Mouse (Mus musculus) hindbrain, embryonic 13.5 days (tissue): Measurements from ENCODE around the gene Arhgdia. TPM values are rescaled to one million over a fixed set of nuclear protein-coding genes. Genes with fewer than 3 reads are reported as not detected.

Experiments
- ATAC-seq: fragments of 200-750 bp; cut with Nextera tagmentation; 2 replicates; pipeline ENCODE4 v1.8.0; 2017; ENCODE audit warnings: moderate TSS enrichment; ENCODE audit not compliant: low FRiP score
- H3K27ac ChIP-seq: fragments of 300-500 bp; sonication (generic); 2 replicates; pipeline ENCODE4 v1.5.1; 2015; ENCODE audit warnings: inconsistent platforms, mild to moderate bottlenecking, moderate library complexity
- H3K27me3 ChIP-seq: fragments of 300-500 bp; sonication (generic); 2 replicates; pipeline ENCODE4 v1.6.1; 2015; ENCODE audit warnings: mild to moderate bottlenecking, inconsistent platforms
- H3K36me3 ChIP-seq: fragments of 300-500 bp; sonication (generic); 2 replicates; pipeline ENCODE4 v1.6.1; 2015; ENCODE audit warnings: mild to moderate bottlenecking, inconsistent platforms
- H3K4me1 ChIP-seq: fragments of 300-500 bp; sonication (generic); replicated peaks from 2 replicates; pipeline ENCODE4 v1.6.1; 2015; ENCODE audit warnings: inconsistent platforms
- H3K4me2 ChIP-seq: fragments of 300-500 bp; sonication (generic); 2 replicates; pipeline ENCODE4 v1.6.1; 2015; ENCODE audit warnings: inconsistent platforms, mild to moderate bottlenecking, moderate library complexity
- H3K4me3 ChIP-seq: fragments of 300-500 bp; sonication (generic); 2 replicates; pipeline ENCODE4 v1.5.1; 2015; ENCODE audit warnings: mild to moderate bottlenecking, inconsistent platforms
- H3K9ac ChIP-seq: fragments of 300-500 bp; sonication (generic); 2 replicates; pipeline ENCODE4 v1.6.1; 2015; ENCODE audit warnings: mild to moderate bottlenecking, inconsistent platforms
- H3K9me3 ChIP-seq: fragments of 300-500 bp; sonication (generic); 2 replicates; pipeline ENCODE4 v1.6.1; 2016; ENCODE audit warnings: inconsistent platforms
- WGBS: fragments of 180-500 bp; shearing (Covaris S2); methylation state at CpG from one replicate; pipeline ENCODE4 v1.1.7; 2015; 5-methylcytosine and 5-hydroxymethylcytosine counted together
- polyA plus RNA-seq: library from polyadenylated mRNA; unstranded; fragments of >200 nt; fragmentation: Nextera tagmentation; extraction: Ambion mirVana; gene quantifications from 2 replicates; pipeline ENCODE4 v1.2.1, GENCODE M21; 2015

Arhgdia gene
- 471 and 481 TPM in 2 replicates for polyA plus RNA-seq

DNA sequence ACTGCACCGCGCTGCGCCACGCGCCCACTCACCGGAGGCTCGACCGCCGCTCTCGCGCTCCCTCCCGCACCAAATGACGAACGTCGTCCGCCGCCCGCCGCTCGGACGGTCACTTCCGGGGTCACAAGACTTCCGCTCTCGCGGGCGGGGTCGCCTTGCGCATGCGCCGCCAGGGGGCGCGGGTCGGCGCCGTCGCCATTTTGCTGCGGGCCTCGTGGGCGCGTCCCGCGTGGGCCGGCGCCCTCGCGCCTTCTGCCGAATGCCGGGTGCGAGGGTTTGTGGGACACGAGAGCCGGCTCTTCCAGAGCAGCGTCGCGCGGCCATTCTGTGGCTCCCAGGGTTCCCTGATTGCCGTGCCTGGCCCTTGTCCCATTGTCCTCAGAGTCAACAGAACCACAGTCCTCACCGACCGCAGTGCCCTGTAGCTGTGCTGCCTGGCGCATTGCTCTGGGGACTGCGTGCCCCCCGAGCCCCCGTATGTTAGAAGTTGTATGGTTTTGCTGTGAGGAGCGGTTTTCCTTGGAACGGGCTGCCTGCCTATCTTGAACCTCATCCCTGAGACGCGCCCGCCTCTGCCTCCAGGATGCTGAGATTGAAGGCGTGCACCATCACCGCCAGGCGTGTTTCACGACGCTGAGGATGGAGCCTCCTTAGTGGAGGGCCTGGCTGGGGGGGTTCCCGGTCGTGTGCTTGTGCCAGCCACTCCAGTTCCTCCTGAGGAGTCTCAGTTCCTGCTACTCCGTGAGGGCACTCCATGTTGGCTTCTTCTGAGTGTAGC lies at the start of gene Arhgdia:
Arhgdia (minus strand) TSS at position 135 of the 778 bp plus-strand sequence.
- Histone ChIP-seq H3K9me3 (peaks cover 4% of the 10 kb centered on the region; the same call in 1 of the 2 replicates), H3K4me2 (peak within 1 kb of the TSS; percentile 95), H3K4me1 (peaks cover 31% of the 10 kb centered on the region), H3K27ac (peak within 1 kb of the TSS; percentile 98), H3K36me3 (peaks cover 53% of the 10 kb centered on the region), H3K9ac (peak within 1 kb of the TSS; percentile 97), H3K27me3 (no peaks in the 10 kb centered on the region), H3K4me3 (peak within 1 kb of the TSS; percentile 92)
- 5% methylated on average over 74 of the region's 75 CpGs for WGBS
- ATAC-seq = peak; percentile 72

- Histone ChIP-seq H3K4me2 (peak overlapping the region; percentile 26), H3K4me3 (peak overlapping the region; percentile 8; the same call in 1 of the 2 replicates)
Observed at GRCm38 (mm10) chr11:120630401-120630871, 49.0 kb upstream of the Arhgdia start.

DNA sequence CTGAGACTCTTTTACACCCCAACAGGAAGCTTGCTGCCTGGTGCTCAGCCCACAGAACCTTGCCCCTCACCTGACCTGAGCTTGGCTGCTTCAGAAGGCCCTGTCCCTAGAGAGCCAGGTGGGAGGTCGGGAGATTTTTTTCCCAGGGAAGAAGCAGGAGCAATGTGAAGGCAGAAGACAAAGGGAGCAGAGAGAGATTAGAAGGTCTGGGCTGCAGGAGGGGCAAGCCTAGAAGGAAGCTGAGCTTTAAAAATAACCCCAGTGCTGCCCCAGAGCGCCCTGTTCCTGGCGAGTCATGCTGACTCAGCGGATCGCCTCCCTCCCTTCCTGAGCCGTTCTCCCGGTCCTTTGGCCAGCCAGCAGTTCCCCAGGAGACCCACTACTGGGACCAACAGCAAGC lies 48.5 kb upstream of the Arhgdia start:
- peaks cover 32% of the 10 kb centered on the region for H3K36me3 ChIP-seq
- ATAC-seq = no peak
- H3K9ac ChIP-seq = peak overlapping the region; percentile 63
- H3K27ac ChIP-seq = peak overlapping the region; percentile 64
- no peaks in the 10 kb centered on the region for H3K9me3 ChIP-seq
- H3K27me3 ChIP-seq = no peaks in the 10 kb centered on the region
- no peak overlapping the region for H3K4me3 ChIP-seq
- H3K4me2 ChIP-seq = peak overlapping the region; percentile 26
- WGBS = 41% methylated on average over 7 of the region's 7 CpGs
- H3K4me1 ChIP-seq = peaks cover 52% of the 10 kb centered on the region

More at GRCm38 (mm10) chr11:120630401-120630871, 49.0 kb upstream of the Arhgdia start:
- peaks cover 47% of the 10 kb centered on the region for H3K4me1 ChIP-seq
- peaks cover 32% of the 10 kb centered on the region for H3K36me3 ChIP-seq
- WGBS = 43% methylated on average over 5 of the region's 5 CpGs
- H3K27ac ChIP-seq = peak overlapping the region; percentile 64
- H3K27me3 ChIP-seq = no peaks in the 10 kb centered on the region
- no peaks in the 10 kb centered on the region for H3K9me3 ChIP-seq
- H3K9ac ChIP-seq = peak overlapping the region; percentile 63
- ATAC-seq = no peak

- Histone ChIP-seq H3K9me3 (no peaks in the 10 kb centered on the region), H3K4me3 (no peak overlapping the region), H3K4me1 (peaks cover 50% of the 10 kb centered on the region), H3K36me3 (peaks cover 32% of the 10 kb centered on the region), H3K9ac (0 out of 2 replicates have a peak overlapping the region, but pooled peaks have one; percentile 63), H3K4me2 (peak overlapping the region; percentile 26), H3K27me3 (no peaks in the 10 kb centered on the region), H3K27ac (0 out of 2 replicates have a peak overlapping the region, but pooled peaks have one; percentile 64)
- 73% methylated on average over 23 of the region's 23 CpGs for WGBS
- no peak for ATAC-seq
Observed at GRCm38 (mm10) chr11:120629341-120629730, 47.9 kb upstream of the Arhgdia start.

- Histone ChIP-seq H3K4me3 (no peak overlapping the region), H3K36me3 (peaks cover 32% of the 10 kb centered on the region), H3K9me3 (no peaks in the 10 kb centered on the region), H3K4me2 (no peak overlapping the region), H3K27me3 (no peaks in the 10 kb centered on the region), H3K27ac (no peak overlapping the region), H3K4me1 (peaks cover 50% of the 10 kb centered on the region), H3K9ac (no peak overlapping the region)
- 94% methylated on average over 23 of the region's 23 CpGs for WGBS
- ATAC-seq = no peak
Observed at GRCm38 (mm10) chr11:120628601-120629340, 47.3 kb upstream of the Arhgdia start.

- H3K36me3 ChIP-seq = peaks cover 40% of the 10 kb centered on the region
- H3K27me3 ChIP-seq = no peaks in the 10 kb centered on the region
- no peak overlapping the region for H3K9ac ChIP-seq
- H3K4me1 ChIP-seq = peaks cover 55% of the 10 kb centered on the region
- no peak overlapping the region for H3K4me2 ChIP-seq
- H3K27ac ChIP-seq = no peak overlapping the region
- H3K4me3 ChIP-seq = no peak overlapping the region
- no peak for ATAC-seq
- 80% methylated on average over 22 of the region's 22 CpGs for WGBS
- H3K9me3 ChIP-seq = no peaks in the 10 kb centered on the region
Observed at GRCm38 (mm10) chr11:120627468-120628300, 46.3 kb upstream of the Arhgdia start.

DNA sequence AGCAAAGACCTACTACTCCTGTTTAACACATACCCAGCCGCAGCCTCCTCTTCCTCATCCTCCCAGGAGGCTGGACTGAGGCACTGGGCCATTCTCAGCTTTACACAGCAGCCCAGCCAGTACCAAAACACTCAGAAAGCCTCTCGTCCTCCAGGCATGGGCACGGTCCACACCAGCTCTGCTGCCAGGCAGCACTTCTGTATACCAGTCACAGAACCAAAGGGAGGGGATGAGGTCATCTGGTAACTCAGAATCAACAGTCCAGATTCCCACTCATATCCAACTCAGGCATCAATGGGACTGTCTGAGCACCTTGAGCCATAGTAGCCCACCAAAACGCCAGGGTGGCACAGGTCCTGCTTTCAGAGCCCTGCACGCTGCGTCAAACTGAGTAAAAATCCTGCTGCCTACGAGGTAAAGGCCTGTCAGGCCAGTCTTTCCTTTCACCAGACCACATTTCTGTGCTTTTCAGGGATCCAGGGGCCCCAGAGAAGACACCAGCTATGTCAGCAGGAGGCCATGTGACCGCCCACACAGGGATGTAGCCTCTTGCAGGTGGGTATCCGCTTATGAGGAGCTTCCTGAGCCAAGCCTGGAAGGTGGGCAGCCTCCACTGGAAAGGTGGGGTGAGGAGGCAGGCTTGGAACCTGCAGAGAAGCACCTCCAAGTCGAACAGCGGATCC lies 45.5 kb upstream of the Arhgdia start:
- no peak overlapping the region; the same call in 1 of the 2 replicates for H3K9ac ChIP-seq
- H3K4me2 ChIP-seq = no peak overlapping the region
- H3K36me3 ChIP-seq = peaks cover 47% of the 10 kb centered on the region
- no peak overlapping the region for H3K4me3 ChIP-seq
- WGBS = 91% methylated on average over 11 of the region's 11 CpGs
- no peak for ATAC-seq
- H3K27ac ChIP-seq = no peak overlapping the region
- no peaks in the 10 kb centered on the region for H3K27me3 ChIP-seq
- H3K9me3 ChIP-seq = no peaks in the 10 kb centered on the region
- peaks cover 47% of the 10 kb centered on the region for H3K4me1 ChIP-seq

DNA sequence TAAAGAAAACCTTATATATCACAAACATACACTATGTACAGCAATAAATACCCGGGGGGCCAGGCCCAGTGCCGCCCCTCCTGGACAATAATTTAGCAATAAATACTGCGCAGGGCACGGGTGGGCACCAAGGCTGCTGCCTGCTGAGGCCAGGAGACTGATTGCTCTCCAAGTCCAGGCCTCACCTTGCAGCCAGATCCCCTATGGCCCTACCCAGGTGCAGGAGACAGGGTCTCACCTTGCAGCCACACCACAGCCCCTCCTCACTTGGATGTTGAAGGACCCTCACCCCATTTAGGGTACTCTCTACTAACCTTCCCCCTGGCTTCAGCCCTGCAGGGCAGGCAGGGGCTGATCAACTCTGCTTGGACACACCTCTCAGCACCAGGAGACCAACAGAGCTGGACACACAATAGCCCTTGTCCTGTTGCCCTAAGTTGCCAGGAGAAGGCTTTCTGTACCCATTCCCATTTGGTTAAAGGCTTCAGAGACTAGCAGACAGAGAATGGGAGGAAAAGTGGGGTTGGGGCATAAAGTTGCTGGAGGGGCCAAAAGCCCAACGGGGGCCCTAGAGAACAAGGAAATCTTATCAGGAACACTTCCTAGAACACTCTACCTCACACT lies 43.8 kb upstream of the Arhgdia start, which contains the start of gene Sirt7:
Sirt7 (minus strand) TSS at position 89 of the 624 bp plus-strand sequence.
- Histone ChIP-seq H3K9me3 (no peaks in the 10 kb centered on the region), H3K27ac (peak within 1 kb of the TSS; percentile 90), H3K36me3 (peaks cover 62% of the 10 kb centered on the region), H3K27me3 (no peaks in the 10 kb centered on the region), H3K9ac (peak within 1 kb of the TSS; percentile 92), H3K4me3 (peak within 1 kb of the TSS; percentile 98), H3K4me1 (peaks cover 31% of the 10 kb centered on the region), H3K4me2 (peak within 1 kb of the TSS; percentile 98)
- peak; percentile 60 for ATAC-seq
- 25% methylated on average over 5 of the region's 5 CpGs for WGBS

DNA sequence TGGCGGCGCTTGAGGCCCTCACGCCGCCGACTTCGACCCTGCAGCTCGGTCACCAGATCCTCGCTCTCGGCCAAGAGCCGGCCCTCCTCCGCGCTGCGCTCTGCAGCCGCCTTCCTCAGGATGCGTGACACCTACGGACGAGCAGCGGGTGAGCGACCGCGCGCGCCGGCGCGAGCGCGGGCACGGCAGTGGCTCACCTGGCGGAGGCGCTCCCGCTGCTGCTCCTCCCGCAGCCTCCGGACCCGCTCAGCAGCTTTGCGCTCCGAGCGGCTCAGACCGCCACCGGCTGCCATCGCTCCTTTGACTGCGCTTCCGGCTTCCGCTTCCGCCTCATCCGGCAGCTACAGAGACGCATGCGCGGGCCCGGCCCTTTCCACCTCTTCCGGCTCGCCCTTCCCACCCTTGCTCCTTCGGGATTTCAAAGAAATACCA lies 43.3 kb upstream of the Arhgdia start:
- Histone ChIP-seq H3K27me3 (no peaks in the 10 kb centered on the region), H3K9ac (peak overlapping the region; percentile 92), H3K4me3 (peak overlapping the region; percentile 98), H3K4me1 (peaks cover 26% of the 10 kb centered on the region), H3K36me3 (peaks cover 66% of the 10 kb centered on the region), H3K27ac (peak overlapping the region; percentile 90), H3K9me3 (no peaks in the 10 kb centered on the region), H3K4me2 (peak overlapping the region; percentile 98)
- 1% methylated on average over 53 of the region's 53 CpGs for WGBS
- peak; percentile 83 for ATAC-seq

DNA sequence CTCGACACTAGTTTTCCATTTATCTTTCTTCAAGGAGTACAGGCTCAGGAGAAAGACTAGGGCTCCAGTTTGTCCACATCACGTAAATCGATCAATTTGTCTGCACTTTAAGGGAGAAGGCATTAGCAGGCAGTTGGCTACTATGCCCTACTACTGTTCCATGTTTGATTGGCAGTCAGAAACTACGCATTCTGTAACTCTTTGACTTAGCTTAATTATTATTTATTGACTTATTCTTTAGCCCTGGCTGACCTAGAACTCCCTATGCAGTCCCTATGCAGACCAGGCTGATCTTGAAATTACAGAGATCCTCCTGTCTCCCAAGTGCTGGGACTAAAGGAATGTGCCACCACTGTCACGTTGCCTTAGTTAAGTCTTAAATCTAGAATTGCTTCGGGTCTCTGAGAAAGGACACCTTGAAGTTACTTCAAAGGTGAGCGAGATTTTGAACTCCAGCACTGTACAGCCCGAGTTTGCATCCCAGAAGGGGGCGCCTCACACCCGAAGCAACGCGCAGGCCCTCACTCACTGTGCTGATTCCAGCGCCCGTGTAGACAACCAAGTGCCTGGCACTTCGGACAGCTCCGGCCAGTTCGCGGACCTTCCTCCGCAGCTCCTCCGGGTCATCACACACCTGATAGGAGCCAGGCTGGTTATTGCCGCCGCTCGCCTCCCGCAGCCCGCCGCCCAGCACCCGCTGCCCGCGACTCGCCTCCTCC lies 42.7 kb upstream of the Arhgdia start:
- peak; percentile 67 for ATAC-seq

More for the DNA sequence above, 42.7 kb upstream of the Arhgdia start:
- Histone ChIP-seq H3K4me2 (peak overlapping the region; percentile 98), H3K27me3 (no peaks in the 10 kb centered on the region), H3K9ac (peak overlapping the region; percentile 92), H3K4me3 (peak overlapping the region; percentile 98), H3K4me1 (peaks cover 23% of the 10 kb centered on the region), H3K36me3 (peaks cover 64% of the 10 kb centered on the region), H3K9me3 (no peaks in the 10 kb centered on the region), H3K27ac (peak overlapping the region; percentile 90)
- 13% methylated on average over 29 of the region's 30 CpGs for WGBS
